Mouse (Mus musculus): ENCODE results near the gene Wipf2.

Gene Wipf2

DNA sequence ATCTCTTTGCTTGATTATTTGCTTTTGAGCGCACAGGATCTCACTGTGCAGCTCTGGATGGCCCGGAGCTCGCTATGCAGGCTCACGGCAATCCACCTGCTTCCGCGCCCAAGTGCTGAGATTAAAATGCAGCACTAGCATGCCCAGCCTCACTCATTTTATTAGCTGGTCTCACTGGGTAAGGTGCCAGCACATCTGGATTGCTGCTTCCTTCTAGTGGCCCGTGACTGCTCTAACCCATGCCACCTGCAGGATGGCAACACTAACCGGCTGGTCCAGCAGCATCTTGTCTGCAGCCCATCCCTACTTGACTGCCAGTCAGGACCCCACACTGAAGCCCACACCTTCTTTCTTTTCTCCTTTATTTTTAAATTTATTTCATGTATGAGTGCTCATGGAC, 9.3 kb upstream of the Wipf2 start:
- ATAC-seq (ENCODE audit: low TSS enrichment), result no peak

DNA sequence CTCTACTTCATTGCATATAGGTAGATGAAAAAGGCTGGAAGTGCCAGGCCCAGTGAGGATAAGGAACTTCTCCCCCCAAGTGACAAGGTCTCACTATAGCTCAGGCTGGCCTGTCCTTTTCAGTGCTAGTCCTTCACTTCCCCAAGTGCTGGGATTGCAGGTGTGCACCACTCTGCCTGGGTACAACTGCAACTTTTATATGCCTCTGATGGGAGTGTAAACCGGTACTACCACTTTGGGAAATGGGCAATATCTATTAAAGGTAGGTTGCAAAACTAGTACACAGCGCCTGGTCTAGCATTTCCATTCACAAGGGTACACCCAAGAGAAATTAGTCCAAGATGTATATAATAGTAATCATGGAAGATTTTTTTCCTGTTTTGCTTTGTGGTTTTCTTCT, 8.8 kb upstream of the Wipf2 start:
- no peak for ATAC-seq (ENCODE audit: low TSS enrichment)

DNA sequence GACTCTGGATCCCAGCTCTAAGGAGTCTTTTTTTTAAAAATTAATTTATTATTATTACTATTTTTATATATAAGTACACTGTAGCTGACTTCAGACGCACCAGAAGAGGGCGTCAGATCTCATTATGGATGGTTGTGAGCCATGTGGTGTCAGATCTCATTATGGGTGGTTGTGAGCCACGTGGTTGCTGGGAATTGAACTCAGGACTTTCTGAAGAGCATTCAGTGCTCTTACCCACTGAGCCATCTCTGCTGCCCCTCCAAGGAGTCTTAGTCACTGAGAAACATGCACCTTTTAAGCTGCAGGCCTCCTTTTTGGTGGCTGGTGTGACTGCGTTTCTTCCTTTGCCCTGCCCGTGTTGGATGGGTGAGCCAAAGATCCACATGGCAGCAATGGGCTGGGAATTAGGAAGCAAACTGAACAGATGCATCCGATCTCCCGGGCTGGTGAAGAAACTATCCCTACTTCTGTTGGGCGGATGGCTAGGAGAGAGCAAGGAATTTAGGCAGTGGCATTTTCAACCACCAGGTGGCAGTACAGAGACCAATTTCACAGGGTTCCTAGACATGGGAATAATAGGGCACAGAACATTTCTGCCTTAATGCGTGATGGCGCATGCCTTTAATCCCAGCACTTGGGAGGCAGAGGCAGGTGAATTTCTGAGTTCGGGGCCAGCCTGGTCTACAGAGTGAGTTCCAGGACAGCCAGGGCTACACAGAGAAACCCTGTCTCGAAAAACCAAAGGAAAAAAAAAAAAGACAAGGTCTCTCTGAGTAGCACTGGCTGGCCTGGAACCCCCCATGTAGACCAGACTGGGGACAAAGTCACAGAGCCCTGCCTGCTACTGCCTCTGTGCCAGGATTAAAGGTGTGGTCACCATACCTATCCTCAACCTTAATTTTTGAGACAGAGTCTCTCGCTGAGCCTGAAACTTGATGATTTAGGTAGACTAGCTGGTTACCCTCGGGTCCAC, 4.4 kb upstream of the Wipf2 start:
- peak; percentile 62; the same call in 1 of the 2 replicates for ATAC-seq (ENCODE audit: low TSS enrichment)

DNA sequence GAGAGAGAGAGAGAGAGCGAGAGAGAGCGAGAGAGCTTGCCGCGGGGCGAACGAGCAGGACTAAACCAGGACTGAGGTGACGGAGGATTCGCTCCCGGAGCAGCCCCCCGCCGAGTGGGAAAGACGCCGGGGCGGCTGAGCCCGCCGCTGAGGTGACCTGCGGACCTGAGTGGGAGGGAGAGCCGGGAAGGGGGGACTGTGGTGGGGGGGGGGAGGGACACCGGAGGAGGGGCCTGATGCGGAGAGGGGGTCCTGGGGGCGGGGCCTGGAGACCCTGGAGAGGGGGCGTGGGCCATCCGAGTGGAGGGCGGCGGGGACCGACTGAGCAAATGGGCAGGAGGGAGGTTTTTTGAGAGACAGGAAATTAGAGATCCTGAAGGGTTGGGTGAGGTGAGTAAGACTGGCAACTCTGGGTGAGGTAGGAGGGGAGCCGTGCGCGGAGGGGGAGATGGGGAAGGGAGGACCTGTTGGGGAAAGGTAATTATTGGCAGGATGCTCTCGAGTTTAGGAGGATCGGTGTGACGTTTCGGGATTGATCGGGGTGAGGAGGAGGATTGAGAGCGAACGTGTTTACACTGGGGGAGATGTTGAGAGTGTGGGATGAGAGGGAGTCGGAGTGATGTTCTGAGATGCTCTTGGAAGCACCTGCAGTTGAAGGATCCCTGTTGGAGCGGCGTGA, 452 bp downstream of the Wipf2 start:
- peak; percentile 50 for ATAC-seq (ENCODE audit: low TSS enrichment)

DNA sequence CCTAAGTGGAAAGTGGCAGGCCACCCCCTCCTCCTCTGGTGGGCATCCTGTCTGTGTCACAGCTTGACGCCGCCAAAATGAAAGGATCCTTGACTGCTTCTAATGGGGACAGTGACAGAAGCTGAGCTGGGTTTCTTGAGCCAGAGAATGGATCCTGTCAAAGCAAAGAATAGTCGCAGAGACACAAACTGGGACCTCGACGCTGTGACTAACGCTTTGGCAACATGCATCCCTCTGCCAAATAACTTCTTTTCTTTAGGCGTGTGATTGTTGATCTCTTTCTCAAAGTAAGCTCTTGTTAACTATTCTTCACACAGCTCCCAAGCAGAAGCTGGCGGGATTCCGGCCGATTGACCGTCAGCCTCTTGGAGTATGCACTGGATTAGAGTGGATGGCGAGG, 3.9 kb downstream of the Wipf2 start:
- no peak for ATAC-seq (ENCODE audit: low TSS enrichment)

DNA sequence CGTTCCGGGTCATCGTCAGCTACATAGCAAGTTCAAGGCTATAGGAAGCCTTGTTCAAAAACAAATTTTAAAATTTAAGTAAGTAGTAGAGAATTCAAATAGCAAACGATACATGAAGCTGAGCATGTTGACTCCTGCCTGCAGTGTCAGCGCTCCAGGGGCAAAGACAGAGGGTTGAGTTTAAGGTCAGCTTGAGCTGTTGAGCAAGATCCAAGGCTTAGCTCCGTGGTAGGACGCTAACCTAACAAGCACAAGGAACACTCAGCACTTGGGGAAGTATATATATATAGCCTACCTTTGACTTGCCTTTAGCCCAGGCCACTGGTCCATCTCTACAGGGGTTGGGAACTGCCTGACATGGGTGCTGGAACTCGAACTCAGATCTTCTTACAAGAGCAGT, 6.5 kb downstream of the Wipf2 start:
- no peak for ATAC-seq (ENCODE audit: low TSS enrichment)

DNA sequence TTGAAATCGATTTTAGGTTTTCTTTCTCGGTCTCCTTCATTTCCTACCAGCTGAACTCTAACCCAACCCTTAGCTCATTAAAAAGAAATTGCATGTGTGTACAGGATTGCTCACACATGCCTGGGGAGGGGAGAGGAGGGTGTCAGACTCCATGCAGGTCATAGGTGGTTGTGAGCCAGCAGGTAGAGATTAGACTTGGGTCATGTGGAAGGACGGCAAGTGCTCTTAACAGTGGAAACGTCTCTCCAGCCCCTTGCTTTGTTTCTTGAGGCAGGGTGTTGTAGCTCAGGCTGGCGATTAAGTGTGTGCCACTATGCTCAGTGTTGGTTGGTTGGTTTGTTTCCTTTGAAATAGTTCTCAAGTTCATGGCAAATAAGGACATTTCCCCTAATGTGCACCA, 7.4 kb downstream of the Wipf2 start:
- no peak for ATAC-seq (ENCODE audit: low TSS enrichment)

DNA sequence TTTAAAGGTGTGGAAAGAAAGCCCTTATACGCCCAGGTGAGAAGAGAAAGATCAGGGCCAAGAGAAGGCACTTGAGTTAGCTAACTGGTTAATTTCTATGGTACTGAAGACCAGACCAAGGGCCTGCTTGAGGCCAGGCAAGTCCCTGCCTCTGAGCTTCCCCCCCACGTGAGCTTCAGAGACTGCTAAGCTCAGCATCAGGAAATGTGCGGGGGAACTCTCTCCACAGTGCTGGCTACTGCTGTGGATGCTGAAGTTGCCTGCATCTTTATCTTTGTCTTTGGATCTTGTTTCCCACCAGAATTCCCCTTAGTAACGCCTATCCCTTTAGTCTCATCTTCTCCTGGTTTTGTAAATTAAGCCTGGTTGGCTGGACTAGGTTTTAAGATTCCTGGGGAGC, 8.0 kb downstream of the Wipf2 start:
- ATAC-seq (ENCODE audit: low TSS enrichment), result peak; percentile 64

DNA sequence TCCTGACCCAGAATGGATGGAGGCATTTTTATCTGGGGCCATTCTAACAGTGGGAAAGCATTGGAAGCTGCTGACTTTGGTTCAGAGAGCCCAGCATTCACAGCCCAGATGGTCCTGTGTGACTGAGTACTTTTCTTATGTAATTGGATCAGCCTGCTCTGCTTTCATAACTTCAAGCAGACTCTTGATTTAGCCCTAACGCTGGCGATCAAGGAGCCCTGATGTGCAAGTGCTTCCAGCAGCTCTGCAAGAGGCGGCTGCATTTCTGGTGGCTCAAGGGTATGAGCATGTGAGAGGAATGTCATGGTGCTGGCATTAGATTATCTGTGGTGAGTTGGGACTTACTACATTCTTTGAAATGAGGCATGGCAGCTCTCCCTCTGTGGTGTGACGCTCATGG, 8.6 kb downstream of the Wipf2 start:
- ATAC-seq (ENCODE audit: low TSS enrichment), result peak; percentile 86

DNA sequence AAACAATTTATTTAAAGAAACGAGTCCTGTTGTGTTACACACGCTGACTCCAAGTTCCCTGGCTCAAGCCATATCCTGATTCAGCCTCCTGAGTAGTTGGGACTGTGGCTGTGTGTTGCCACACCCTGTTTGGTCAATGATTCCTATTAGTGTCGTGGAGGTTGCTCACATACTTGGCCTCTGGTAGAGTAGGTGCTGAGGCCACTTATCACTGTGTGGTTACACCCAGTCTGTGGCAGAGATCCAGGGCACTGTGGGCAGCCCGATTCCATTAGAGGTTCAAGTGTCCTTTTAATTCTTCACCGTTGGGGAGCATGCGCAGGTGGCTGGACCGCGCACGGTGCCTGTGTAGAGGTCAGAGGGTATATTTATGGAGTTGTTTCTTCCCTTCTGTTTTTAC, 10.5 kb downstream of the Wipf2 start:
- ATAC-seq (ENCODE audit: low TSS enrichment), result no peak

DNA sequence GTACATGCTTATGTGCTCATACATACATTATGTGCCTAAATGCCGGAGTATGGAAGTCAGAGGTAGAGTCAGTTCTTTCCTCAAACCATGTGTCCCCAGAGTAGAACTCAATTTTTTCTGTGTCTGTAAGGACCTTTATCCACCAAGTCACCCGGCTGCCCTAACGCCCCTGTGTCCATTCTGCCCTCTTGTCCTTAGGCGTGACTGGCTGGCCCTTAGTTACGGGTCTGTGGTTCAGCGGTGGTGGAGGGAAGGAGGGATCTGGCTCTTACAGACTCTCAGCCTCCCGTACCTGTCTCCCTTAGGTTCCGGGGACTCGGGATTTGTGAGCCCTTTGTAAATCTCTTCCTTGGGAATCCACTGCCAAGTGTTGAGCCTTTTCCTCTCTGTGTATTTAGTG, 13.6 kb downstream of the Wipf2 start:
- no peak for ATAC-seq (ENCODE audit: low TSS enrichment)

DNA sequence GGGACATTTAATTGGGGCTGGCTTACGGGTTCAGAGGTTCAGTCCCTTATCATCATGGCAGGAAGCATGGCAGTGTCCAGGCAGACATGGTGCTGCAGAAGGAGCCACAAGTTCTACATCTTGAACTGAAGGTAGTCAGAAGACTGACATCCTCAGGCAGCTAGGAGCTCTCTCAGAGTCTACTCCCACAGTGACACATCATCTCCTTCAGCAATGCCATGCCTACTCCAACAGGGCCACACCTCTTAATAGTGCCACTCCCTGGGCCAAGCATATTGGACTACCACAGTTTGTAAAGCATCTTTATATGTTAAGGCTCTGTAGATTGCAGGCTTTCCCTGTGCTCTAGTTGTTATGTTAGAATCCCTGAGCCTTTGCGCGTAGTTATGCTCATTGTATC, 24.3 kb downstream of the Wipf2 start:
- no peak for ATAC-seq (ENCODE audit: low TSS enrichment)

DNA sequence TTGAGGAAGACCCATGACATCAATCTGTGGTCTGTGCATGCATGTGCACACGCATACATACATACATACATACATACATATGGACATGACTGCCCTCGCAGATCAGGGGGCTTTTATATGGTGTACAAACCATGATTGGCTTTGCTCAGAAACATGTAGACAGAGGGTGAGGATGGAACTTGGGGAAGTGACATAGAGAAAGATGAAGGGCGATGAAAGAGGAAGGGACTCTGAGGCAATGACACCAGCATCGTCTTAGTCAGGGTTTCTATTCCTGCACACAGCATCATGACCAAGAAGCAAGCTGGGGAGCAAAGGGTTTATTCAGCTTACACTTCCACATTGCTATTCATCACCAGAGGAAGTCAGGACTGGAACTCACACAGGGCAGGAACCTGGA, 25.6 kb downstream of the Wipf2 start:
- ATAC-seq (ENCODE audit: low TSS enrichment), result no peak

DNA sequence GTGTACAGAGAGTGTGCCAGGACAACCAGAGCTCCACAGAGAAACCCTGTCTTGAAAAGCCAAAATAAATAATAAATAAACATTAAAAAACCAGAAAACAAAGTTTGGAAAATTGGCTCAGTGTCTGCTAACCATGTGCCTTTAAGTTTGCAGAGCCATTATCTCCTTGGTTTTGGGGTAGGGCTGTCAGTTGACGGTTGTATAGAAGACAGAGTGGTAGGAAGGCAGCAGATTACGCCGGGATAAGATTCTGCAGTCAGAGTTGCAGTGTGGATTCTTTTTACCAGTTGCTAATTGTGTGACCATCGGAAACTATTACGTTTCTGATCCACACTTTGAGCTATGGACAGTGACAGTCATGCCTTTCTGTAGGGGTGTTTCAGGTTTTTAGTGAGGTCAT, 26.5 kb downstream of the Wipf2 start:
- no peak for ATAC-seq (ENCODE audit: low TSS enrichment)

DNA sequence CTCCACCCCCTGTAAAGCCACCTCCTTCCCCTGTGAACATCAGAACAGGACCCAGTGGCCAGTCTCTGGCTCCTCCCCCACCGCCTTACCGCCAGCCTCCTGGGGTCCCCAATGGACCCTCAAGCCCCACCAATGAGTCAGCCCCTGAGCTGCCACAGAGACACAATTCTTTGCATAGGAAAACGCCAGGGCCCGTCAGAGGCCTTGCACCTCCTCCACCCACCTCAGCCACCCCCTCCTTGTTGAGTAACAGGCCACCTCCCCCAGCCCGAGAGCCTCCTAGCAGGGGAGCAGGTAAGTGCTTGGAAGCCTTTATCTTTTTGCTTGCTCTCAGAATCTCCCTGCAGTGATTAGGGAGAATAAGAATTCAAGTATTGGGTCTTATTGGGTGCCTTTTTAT, 29.0 kb downstream of the Wipf2 start:
- no peak for ATAC-seq (ENCODE audit: low TSS enrichment)

DNA sequence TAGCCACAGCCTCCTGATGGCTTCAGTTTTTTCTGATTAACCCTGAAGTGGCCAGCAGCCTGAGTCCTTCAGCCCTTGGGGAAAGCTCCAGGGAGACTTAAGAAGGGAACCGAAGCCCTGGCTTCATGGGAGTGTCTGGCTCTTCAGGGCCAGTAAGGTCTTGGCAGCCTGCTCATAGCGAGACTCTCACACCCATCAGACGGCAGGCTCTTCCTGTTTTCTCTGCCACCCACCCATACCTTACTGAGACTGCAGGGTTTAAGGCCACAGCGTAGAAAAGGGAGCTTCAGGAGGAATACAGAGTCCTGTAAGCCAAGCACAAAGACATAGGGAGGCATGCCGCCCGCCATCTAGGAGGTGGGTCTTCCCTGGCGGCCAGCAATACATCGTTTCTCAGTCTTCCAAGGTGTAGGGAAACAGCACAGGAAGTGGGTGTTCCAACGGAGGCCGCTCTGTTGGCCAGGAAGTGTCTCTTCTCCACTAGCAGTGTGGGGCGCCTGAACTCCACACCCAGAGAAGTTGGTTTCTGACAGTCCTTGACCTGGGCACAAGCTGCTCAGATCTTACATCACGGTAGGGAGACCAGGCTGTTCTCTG, 37.2 kb downstream of the Wipf2 start:
- no peak for ATAC-seq (ENCODE audit: low TSS enrichment)

DNA sequence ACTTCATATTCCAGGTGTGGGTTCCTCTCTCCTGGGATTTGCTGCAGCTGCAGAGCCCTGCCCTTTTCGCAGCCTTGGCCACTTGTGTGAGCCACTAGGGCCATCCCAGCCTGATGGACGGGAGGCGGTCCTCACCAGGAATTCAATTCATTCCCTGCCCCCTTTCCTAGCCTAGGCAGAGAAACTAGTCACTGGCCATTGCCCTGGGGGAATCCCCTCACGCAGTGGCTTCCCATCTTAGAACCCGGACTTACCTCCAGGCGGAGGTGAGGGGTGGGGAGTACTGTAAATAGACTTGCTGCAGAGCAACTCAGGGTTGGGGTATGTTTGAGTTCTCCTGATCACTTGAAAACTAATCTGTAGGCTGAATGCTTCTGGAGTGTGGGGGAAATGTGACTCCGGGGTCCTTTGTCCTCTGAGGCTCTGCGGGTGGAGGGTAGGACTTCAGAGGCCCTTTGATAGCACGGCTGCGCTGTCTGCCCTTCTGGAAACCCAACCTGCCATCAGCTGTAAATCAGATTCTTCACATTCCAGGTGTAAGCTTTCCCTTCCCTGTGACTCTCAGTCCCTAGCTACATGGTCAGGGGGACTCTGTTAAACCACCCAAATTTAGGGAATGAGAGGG, 39.3 kb downstream of the Wipf2 start:
- no peak for ATAC-seq (ENCODE audit: low TSS enrichment)

DNA sequence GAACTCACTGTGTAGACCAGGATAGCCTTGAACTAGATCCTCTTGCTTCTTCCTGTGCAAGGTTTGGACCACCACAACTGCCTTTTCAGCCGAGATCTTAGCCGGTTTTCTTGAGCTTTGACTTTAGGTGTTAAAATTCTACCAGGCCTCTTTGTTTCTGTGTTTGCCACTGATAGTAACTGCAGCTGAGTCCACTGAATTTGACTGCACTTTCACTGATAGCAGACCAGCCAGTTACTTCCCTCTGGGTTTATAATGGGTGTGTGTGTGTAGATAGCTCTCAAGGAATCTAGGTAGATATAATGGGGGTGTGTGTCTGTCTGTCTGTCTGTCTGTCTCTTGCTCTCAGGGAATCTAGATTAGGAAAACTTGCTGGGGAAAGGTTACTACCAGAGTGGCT, 41.1 kb downstream of the Wipf2 start:
- ATAC-seq (ENCODE audit: low TSS enrichment), result no peak

DNA sequence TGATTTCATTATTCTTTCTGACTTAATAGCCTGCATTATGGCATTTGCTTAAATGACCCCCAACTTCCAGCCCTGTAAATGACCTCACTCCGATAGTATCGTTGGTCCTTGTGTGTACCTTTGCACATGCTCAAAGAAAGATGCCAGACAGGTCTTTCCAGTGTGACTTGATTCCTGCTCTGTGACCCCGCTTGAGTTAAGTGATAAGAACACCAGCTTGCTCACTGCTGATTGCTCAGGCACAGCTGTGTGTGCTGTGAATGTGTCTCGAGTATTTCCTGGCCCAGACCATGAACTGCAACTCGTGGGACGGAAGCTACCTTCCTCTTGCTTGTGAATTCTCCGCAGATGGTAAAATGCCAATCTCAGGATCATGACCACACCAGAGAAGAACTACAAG, 41.6 kb downstream of the Wipf2 start:
- ATAC-seq (ENCODE audit: low TSS enrichment), result no peak

DNA sequence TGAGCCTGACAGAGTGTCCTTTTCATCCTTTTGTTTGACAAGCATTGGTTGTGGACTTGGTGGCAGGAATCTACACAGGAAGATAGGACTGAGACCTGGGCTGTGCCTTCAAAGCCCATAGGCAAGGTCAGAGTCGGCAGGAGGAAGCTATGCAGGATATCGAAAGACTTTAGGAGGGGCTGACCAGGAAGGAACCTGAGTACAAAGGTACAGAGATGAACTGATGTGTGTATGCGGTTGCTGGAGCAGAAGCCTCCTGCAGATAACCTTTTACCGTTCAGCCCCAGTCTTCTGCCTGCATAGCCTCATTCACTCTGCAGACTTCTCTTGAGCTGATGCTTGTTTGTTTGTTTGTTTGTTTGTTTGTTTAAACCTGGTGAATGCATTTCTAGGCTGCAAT, 42.1 kb downstream of the Wipf2 start:
- ATAC-seq (ENCODE audit: low TSS enrichment), result no peak

DNA sequence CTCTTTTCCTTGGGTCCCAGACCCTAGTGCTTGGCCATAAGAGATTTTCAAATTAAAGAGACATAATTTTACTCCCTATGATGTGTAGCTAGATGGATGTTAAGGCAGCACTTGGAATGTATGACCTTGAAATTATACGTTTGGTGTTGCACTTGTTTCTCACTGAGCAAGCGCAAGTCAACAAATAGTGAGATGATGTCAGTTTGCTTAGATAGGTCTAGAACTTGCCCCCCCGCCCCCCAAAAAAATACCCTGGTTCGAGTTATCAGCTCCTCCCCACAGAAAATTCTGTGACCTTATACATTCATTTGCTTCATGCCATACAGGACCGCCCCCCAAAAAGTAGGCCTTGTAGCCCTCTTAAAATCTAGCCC, 43.6 kb downstream of the Wipf2 start:
- ATAC-seq (ENCODE audit: low TSS enrichment), result no peak

DNA sequence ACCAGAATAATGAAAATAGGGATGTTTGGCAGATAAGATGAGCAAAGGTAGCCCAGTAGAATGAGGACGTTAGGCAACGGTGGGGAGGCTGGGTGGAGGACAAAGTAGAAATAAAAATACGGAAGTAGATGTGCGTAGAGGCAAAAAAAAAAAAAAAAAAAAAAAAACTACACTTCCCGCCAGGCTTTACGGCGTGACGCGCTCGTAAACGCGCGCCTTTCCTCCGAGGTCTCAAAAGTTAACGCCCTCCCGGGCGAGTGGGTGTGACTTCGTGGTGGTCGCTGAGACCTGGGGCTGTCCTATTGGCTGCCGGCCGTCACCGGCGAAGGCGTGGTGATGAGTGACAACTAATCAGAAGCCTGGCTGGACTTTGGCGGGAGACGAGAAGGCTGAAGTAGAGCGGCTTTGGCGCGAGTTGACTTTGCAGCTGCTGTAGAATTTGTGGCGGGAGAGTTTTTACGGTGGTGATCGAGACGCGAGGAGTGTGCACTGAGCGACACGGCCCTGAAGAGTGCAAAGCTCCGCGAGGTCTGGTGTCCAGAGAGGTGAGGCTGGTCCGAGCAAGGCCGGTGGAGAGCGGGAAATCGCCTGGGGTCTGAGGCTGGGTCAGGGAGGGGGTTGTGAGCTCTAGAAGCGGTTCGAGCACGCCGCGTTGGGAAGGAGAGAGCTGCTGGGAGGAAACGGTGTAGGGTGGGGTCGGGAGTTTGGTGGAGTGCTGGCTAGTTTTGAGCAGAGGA, 44.2 kb downstream of the Wipf2 start, which contains the start of gene Cdc6:
Gene Cdc6, plus strand, starts transcription at position 365 of the 737 bp plus-strand sequence.
- peak; percentile 91 for ATAC-seq (ENCODE audit: low TSS enrichment)

Data from frontal cortex, adult (tissue).